Mouse (Mus musculus): ENCODE measurements around the gene Sbno2. TPM values are rescaled to one million over a fixed set of nuclear protein-coding genes. Genes with fewer than 3 reads are reported as not detected.
A peak's percentile ranks its signal among the peaks of the same experiment; 100 is the strongest.

Sbno2 gene
- polyA plus RNA-seq, 1 experiment, result 151 TPM

- no peaks in the 10 kb centered on the region for H3K9me3 ChIP-seq
- H3K36me3 ChIP-seq (replicated peaks; ENCODE audit: low read length), result peaks cover 99% of the 10 kb centered on the region
- TF ChIP-seq GATA1 (IDR thresholded peaks at IDR 0.05; ENCODE audit: borderline replicate concordance, low read length), result no peak
- no peak for TF ChIP-seq FLI1 (IDR thresholded peaks at IDR 0.05; ENCODE audit: low read length)
- peak overlapping the region; percentile 8 for H3K4me3 ChIP-seq (replicated peaks)
- peaks cover 87% of the 10 kb centered on the region for H3K4me1 ChIP-seq
- no peaks in the 10 kb centered on the region for H3K27me3 ChIP-seq (replicated peaks)
Observed at GRCm38 (mm10) chr10:80127920-80128319, 22.5 kb upstream of the Sbno2 start.

- Histone ChIP-seq H3K9me3 (no peaks in the 10 kb centered on the region), H3K36me3 (replicated peaks; ENCODE audit: low read length) (peaks cover 98% of the 10 kb centered on the region), H3K4me3 (replicated peaks) (peak overlapping the region; percentile 67), H3K4me1 (peaks cover 91% of the 10 kb centered on the region), H3K27me3 (replicated peaks) (no peaks in the 10 kb centered on the region)
- TF ChIP-seq GATA1 (IDR thresholded peaks at IDR 0.05; ENCODE audit: borderline replicate concordance, low read length), result no peak
Observed at GRCm38 (mm10) chr10:80123932-80124562, 18.7 kb upstream of the Sbno2 start.

GRCm38 (mm10) chr10:80121639-80122038, 16.3 kb upstream of the Sbno2 start:
- TF ChIP-seq FLI1 (IDR thresholded peaks at IDR 0.05; ENCODE audit: low read length) (no peak), GATA1 (IDR thresholded peaks at IDR 0.05; ENCODE audit: borderline replicate concordance, low read length) (no peak)
- H3K9me3 ChIP-seq, result no peaks in the 10 kb centered on the region
- H3K27me3 ChIP-seq (replicated peaks), result no peaks in the 10 kb centered on the region
- H3K4me3 ChIP-seq (replicated peaks), result peak overlapping the region; percentile 51
- peaks cover 89% of the 10 kb centered on the region for H3K4me1 ChIP-seq
- peaks cover 98% of the 10 kb centered on the region for H3K36me3 ChIP-seq (replicated peaks; ENCODE audit: low read length)

- TF ChIP-seq FLI1 (IDR thresholded peaks at IDR 0.05; ENCODE audit: low read length), result no peak
- no peak for TF ChIP-seq GATA1 (IDR thresholded peaks at IDR 0.05; ENCODE audit: borderline replicate concordance, low read length)
- Histone ChIP-seq H3K4me1 (peaks cover 75% of the 10 kb centered on the region), H3K4me3 (replicated peaks) (peak overlapping the region; percentile 80), H3K36me3 (replicated peaks; ENCODE audit: low read length) (peaks cover 85% of the 10 kb centered on the region), H3K27me3 (replicated peaks) (no peaks in the 10 kb centered on the region), H3K9me3 (no peaks in the 10 kb centered on the region)
Observed at GRCm38 (mm10) chr10:80120146-80120545, 14.8 kb upstream of the Sbno2 start.

- TF ChIP-seq GATA1 (IDR thresholded peaks at IDR 0.05; ENCODE audit: borderline replicate concordance, low read length) (no peak), FLI1 (IDR thresholded peaks at IDR 0.05; ENCODE audit: low read length) (no peak)
- Histone ChIP-seq H3K27me3 (replicated peaks) (no peaks in the 10 kb centered on the region), H3K9me3 (no peaks in the 10 kb centered on the region), H3K4me3 (replicated peaks) (peak overlapping the region; percentile 100), H3K4me1 (peaks cover 74% of the 10 kb centered on the region), H3K36me3 (replicated peaks; ENCODE audit: low read length) (peaks cover 69% of the 10 kb centered on the region)
Observed at GRCm38 (mm10) chr10:80118552-80118951, 13.2 kb upstream of the Sbno2 start.

GRCm38 (mm10) chr10:80117736-80118135, 12.4 kb upstream of the Sbno2 start:
- H3K4me1 ChIP-seq, result peaks cover 71% of the 10 kb centered on the region
- TF ChIP-seq GATA1 (IDR thresholded peaks at IDR 0.05; ENCODE audit: borderline replicate concordance, low read length) (no peak), FLI1 (IDR thresholded peaks at IDR 0.05; ENCODE audit: low read length) (no peak)
- peaks cover 61% of the 10 kb centered on the region for H3K36me3 ChIP-seq (replicated peaks; ENCODE audit: low read length)
- H3K4me3 ChIP-seq (replicated peaks), result peak overlapping the region; percentile 100
- no peaks in the 10 kb centered on the region for H3K27me3 ChIP-seq (replicated peaks)
- no peaks in the 10 kb centered on the region for H3K9me3 ChIP-seq

- no peaks in the 10 kb centered on the region for H3K27me3 ChIP-seq (replicated peaks)
- peaks cover 56% of the 10 kb centered on the region for H3K36me3 ChIP-seq (replicated peaks; ENCODE audit: low read length)
- no peak for TF ChIP-seq FLI1 (IDR thresholded peaks at IDR 0.05; ENCODE audit: low read length)
- no peak for TF ChIP-seq GATA1 (IDR thresholded peaks at IDR 0.05; ENCODE audit: borderline replicate concordance, low read length)
- H3K4me3 ChIP-seq (replicated peaks), result peak overlapping the region; percentile 100
- no peaks in the 10 kb centered on the region for H3K9me3 ChIP-seq
- H3K4me1 ChIP-seq, result peaks cover 69% of the 10 kb centered on the region
Observed at GRCm38 (mm10) chr10:80116927-80117691, 11.7 kb upstream of the Sbno2 start.

- no peaks in the 10 kb centered on the region for H3K27me3 ChIP-seq (replicated peaks)
- no peak for TF ChIP-seq GATA1 (IDR thresholded peaks at IDR 0.05; ENCODE audit: borderline replicate concordance, low read length)
- no peak for TF ChIP-seq FLI1 (IDR thresholded peaks at IDR 0.05; ENCODE audit: low read length)
- no peaks in the 10 kb centered on the region for H3K9me3 ChIP-seq
- H3K4me1 ChIP-seq, result peaks cover 64% of the 10 kb centered on the region
- peak overlapping the region; percentile 100 for H3K4me3 ChIP-seq (replicated peaks)
- H3K36me3 ChIP-seq (replicated peaks; ENCODE audit: low read length), result peaks cover 51% of the 10 kb centered on the region
Observed at GRCm38 (mm10) chr10:80116563-80116926, 11.2 kb upstream of the Sbno2 start.

- H3K4me3 ChIP-seq (replicated peaks), result peak overlapping the region; percentile 100
- no peaks in the 10 kb centered on the region for H3K9me3 ChIP-seq
- no peak for TF ChIP-seq FLI1 (IDR thresholded peaks at IDR 0.05; ENCODE audit: low read length)
- no peak for TF ChIP-seq GATA1 (IDR thresholded peaks at IDR 0.05; ENCODE audit: borderline replicate concordance, low read length)
- peaks cover 62% of the 10 kb centered on the region for H3K4me1 ChIP-seq
- no peaks in the 10 kb centered on the region for H3K27me3 ChIP-seq (replicated peaks)
- peaks cover 45% of the 10 kb centered on the region for H3K36me3 ChIP-seq (replicated peaks; ENCODE audit: low read length)
Observed at GRCm38 (mm10) chr10:80115944-80116335, 10.6 kb upstream of the Sbno2 start.

GRCm38 (mm10) chr10:80115290-80115943, 10.0 kb upstream of the Sbno2 start, which contains the start of gene Stk11:
Stk11 (plus strand) TSS chr10:80115803.
- TF ChIP-seq GATA1 (IDR thresholded peaks at IDR 0.05; ENCODE audit: borderline replicate concordance, low read length) (no peak), FLI1 (IDR thresholded peaks at IDR 0.05; ENCODE audit: low read length) (no peak)
- H3K36me3 ChIP-seq (replicated peaks; ENCODE audit: low read length), result peaks cover 40% of the 10 kb centered on the region
- H3K9me3 ChIP-seq, result no peaks in the 10 kb centered on the region
- H3K27me3 ChIP-seq (replicated peaks), result no peaks in the 10 kb centered on the region
- H3K4me3 ChIP-seq (replicated peaks), result peak within 1 kb of the TSS; percentile 100
- peaks cover 60% of the 10 kb centered on the region for H3K4me1 ChIP-seq

All from megakaryocyte, embryonic 14.5 days (primary cell).